ENCODE assay signal across 8 mouse cellular contexts in genomic region chr8:70869601-70870041, GRCm38 (mm10). TPM values are rescaled to one million over a fixed set of nuclear protein-coding genes. Genes with fewer than 3 reads are reported as not detected.
A peak's percentile ranks its signal among the peaks of the same experiment; 100 is the strongest.
DNase-seq lines count a peak whose midpoint lies in the region; ATAC-seq and TF ChIP-seq lines count a peak whose summit lies in the region.

No protein-coding gene starts in this region.

- peak; percentile 17; the same call in 1 of the 2 replicates for ATAC-seq in embryonic facial prominence, embryonic 14.5 days (ENCODE audit: low read depth)
- no peak; the same call in 1 of the 2 replicates for ATAC-seq in kidney, postnatal 0 days (replicated peaks; ENCODE audit: low FRiP score, low read depth)
- ATAC-seq in liver, embryonic 12.5 days = no peak
- 0 out of 2 replicates have a peak, but pooled peaks have one; percentile 11 for ATAC-seq in stomach, embryonic 14.5 days (ENCODE audit: insufficient number of reproducible peaks, insufficient read depth, low FRiP score, low read depth)

- H3ac ChIP-seq in C2C12 (ENCODE audit: control insufficient read depth, insufficient read length, low read depth) = no peak overlapping the region

- WGBS in embryonic facial prominence, embryonic 14.5 days = 46% methylated on average over 16 of the region's 16 CpGs
- WGBS in heart, embryonic 10.5 days = 52% methylated on average over 16 of the region's 16 CpGs
- 50% methylated on average over 16 of the region's 16 CpGs for WGBS in kidney, postnatal 0 days
- 50% methylated on average over 16 of the region's 16 CpGs for WGBS in liver, embryonic 12.5 days (ENCODE audit: insufficient replicate concordance)
- 51% methylated on average over 16 of the region's 16 CpGs for WGBS in stomach, embryonic 14.5 days

- H3K4me2 ChIP-seq in embryonic facial prominence, embryonic 14.5 days (ENCODE audit: low read depth, low read length) = no peak overlapping the region
- H3K4me2 ChIP-seq in kidney, postnatal 0 days (ENCODE audit: low read length) = no peak overlapping the region
- peak overlapping the region; percentile 58; the same call in 1 of the 2 replicates for H3K4me2 ChIP-seq in liver, embryonic 12.5 days
- no peak overlapping the region for H3K4me2 ChIP-seq in stomach, embryonic 14.5 days (replicated peaks; ENCODE audit: low read depth, low read length)

- no peak overlapping the region for H3K9ac ChIP-seq in embryonic facial prominence, embryonic 14.5 days (ENCODE audit: low read depth, low read length)
- no peak overlapping the region for H3K9ac ChIP-seq in kidney, postnatal 0 days (ENCODE audit: low read depth, low read length)
- 0 out of 2 replicates have a peak overlapping the region, but pooled peaks have one; percentile 1 for H3K9ac ChIP-seq in liver, embryonic 12.5 days
- H3K9ac ChIP-seq in stomach, embryonic 14.5 days (replicated peaks; ENCODE audit: low read depth, low read length) = no peak overlapping the region

- H3K79me2 ChIP-seq in C2C12 (ENCODE audit: control insufficient read depth, insufficient read depth) = peaks cover 27% of the 10 kb centered on the region

- H3K36me3 ChIP-seq in C2C12 (ENCODE audit: control insufficient read depth, insufficient read depth) = peaks cover 6% of the 10 kb centered on the region
- 0 out of 2 replicates have a peak, but pooled peaks cover 7% of the 10 kb centered on the region for H3K36me3 ChIP-seq in embryonic facial prominence, embryonic 14.5 days (ENCODE audit: control insufficient read depth, insufficient read depth, low read length)
- peaks cover 9% of the 10 kb centered on the region for H3K36me3 ChIP-seq in heart, embryonic 10.5 days
- H3K36me3 ChIP-seq in kidney, postnatal 0 days (ENCODE audit: insufficient read depth, low read length) = no peaks in the 10 kb centered on the region
- peaks cover 12% of the 10 kb centered on the region for H3K36me3 ChIP-seq in liver, embryonic 12.5 days
- 0 out of 2 replicates have a peak, but pooled peaks cover 2% of the 10 kb centered on the region for H3K36me3 ChIP-seq in stomach, embryonic 14.5 days (ENCODE audit: control insufficient read depth, insufficient read depth, low read length)

- no peaks in the 10 kb centered on the region for H3K9me3 ChIP-seq in embryonic facial prominence, embryonic 14.5 days (ENCODE audit: control insufficient read depth, low read length)
- no peaks in the 10 kb centered on the region for H3K9me3 ChIP-seq in heart, embryonic 10.5 days
- H3K9me3 ChIP-seq in kidney, postnatal 0 days (replicated peaks; ENCODE audit: low read length) = no peaks in the 10 kb centered on the region
- no peaks in the 10 kb centered on the region for H3K9me3 ChIP-seq in liver, embryonic 12.5 days (replicated peaks)
- no peaks in the 10 kb centered on the region for H3K9me3 ChIP-seq in stomach, embryonic 14.5 days (ENCODE audit: control insufficient read depth, low read depth, low read length)

- no peaks in the 10 kb centered on the region for H3K27me3 ChIP-seq in C2C12 (ENCODE audit: control insufficient read depth, insufficient read depth, insufficient read length)
- H3K27me3 ChIP-seq in embryonic facial prominence, embryonic 14.5 days (replicated peaks; ENCODE audit: control insufficient read depth, insufficient read depth, low read length) = no peaks in the 10 kb centered on the region
- 0 out of 2 replicates have a peak, but pooled peaks cover 6% of the 10 kb centered on the region for H3K27me3 ChIP-seq in heart, embryonic 10.5 days (ENCODE audit: insufficient read depth, poor library complexity, severe bottlenecking)
- H3K27me3 ChIP-seq in kidney, postnatal 0 days (ENCODE audit: insufficient read depth, low read length) = no peaks in the 10 kb centered on the region
- H3K27me3 ChIP-seq in liver, embryonic 12.5 days (replicated peaks) = peaks cover 7% of the 10 kb centered on the region
- no peaks in the 10 kb centered on the region for H3K27me3 ChIP-seq in stomach, embryonic 14.5 days (ENCODE audit: control insufficient read depth, insufficient read depth, low read length)

- H3K27ac ChIP-seq in embryonic facial prominence, embryonic 14.5 days (replicated peaks; ENCODE audit: low read depth, low read length) = no peak overlapping the region
- H3K27ac ChIP-seq in heart, embryonic 10.5 days = peak overlapping the region; percentile 83; the same call in 1 of the 2 replicates
- H3K27ac ChIP-seq in kidney, postnatal 0 days = no peak overlapping the region
- H3K27ac ChIP-seq in liver, embryonic 12.5 days = peak overlapping the region; percentile 11; the same call in 1 of the 2 replicates
- H3K27ac ChIP-seq in stomach, embryonic 14.5 days (ENCODE audit: low read length) = no peak overlapping the region

- H3K4me3 ChIP-seq in C2C12 (ENCODE audit: insufficient read depth, poor library complexity, severe bottlenecking) = no peak overlapping the region
- H3K4me3 ChIP-seq in embryonic facial prominence, embryonic 14.5 days (ENCODE audit: low read depth, low read length) = no peak overlapping the region
- no peak overlapping the region for H3K4me3 ChIP-seq in heart, embryonic 10.5 days
- no peak overlapping the region for H3K4me3 ChIP-seq in kidney, postnatal 0 days (replicated peaks; ENCODE audit: low read depth, low read length)
- no peak overlapping the region for H3K4me3 ChIP-seq in liver, embryonic 12.5 days
- no peak overlapping the region for H3K4me3 ChIP-seq in stomach, embryonic 14.5 days (ENCODE audit: low read depth, low read length)

- H3K79me3 ChIP-seq in C2C12 (ENCODE audit: low read depth) = peaks cover 9% of the 10 kb centered on the region

- peaks cover 14% of the 10 kb centered on the region for H3K4me1 ChIP-seq in embryonic facial prominence, embryonic 14.5 days (ENCODE audit: control insufficient read depth, insufficient read depth, low read length)
- peaks cover 65% of the 10 kb centered on the region for H3K4me1 ChIP-seq in heart, embryonic 10.5 days
- H3K4me1 ChIP-seq in kidney, postnatal 0 days (replicated peaks; ENCODE audit: insufficient read depth, low read length) = peaks cover 19% of the 10 kb centered on the region
- peaks cover 73% of the 10 kb centered on the region for H3K4me1 ChIP-seq in liver, embryonic 12.5 days
- H3K4me1 ChIP-seq in stomach, embryonic 14.5 days (ENCODE audit: control insufficient read depth, insufficient read depth, low read length) = peaks cover 28% of the 10 kb centered on the region

- TF ChIP-seq CTCF in C2C12 (IDR thresholded peaks at IDR 0.05; ENCODE audit: control insufficient read depth, insufficient read depth, insufficient read length) = peak; percentile 96
- TF ChIP-seq CTCF in kidney, postnatal 0 days (IDR thresholded peaks at IDR 0.05; ENCODE audit: low read depth) = peak; percentile 96

- DNase-seq in adrenal gland, postnatal 25 days = peak; percentile 77
- peak; percentile 87 for DNase-seq in embryonic facial prominence, embryonic 14.5 days (ENCODE audit: low spot score)
- DNase-seq in heart, embryonic 10.5 days (ENCODE audit: low spot score) = peak; percentile 90
- DNase-seq in kidney, postnatal 0 days (ENCODE audit: low spot score) = peak; percentile 87
- peak; percentile 86 for DNase-seq in naive thymus-derived CD4-positive, alpha-beta T cell, adult 2 months (ENCODE audit: low read depth)

RNA-seq across cellular contexts. Expression of gene Ccdc124, which starts 4.1 kb away (rescaled TPM):
- 142 TPM for polyA plus RNA-seq in C2C12 (2012; fragmentation: generic; extraction: Trizol)
- total RNA-seq in adrenal gland, postnatal 25 days (2021) = 54.6 and 57.5 TPM in 2 replicates
- polyA plus RNA-seq in embryonic facial prominence, embryonic 14.5 days (2014; fragmentation: Nextera tagmentation; extraction: Ambion mirVana) = 87.1 and 91.3 TPM in 2 replicates
- polyA plus RNA-seq in heart, embryonic 10.5 days (2016; fragmentation: Nextera tagmentation; extraction: Ambion mirVana) = 120 and 143 TPM in 2 replicates
- polyA plus RNA-seq in kidney, postnatal 0 days (2015; fragmentation: Nextera tagmentation; extraction: Ambion mirVana) = 87.2 and 90.3 TPM in 2 replicates
- polyA plus RNA-seq in liver, embryonic 12.5 days (2016; fragmentation: Nextera tagmentation; extraction: Ambion mirVana) = 78.8 and 81.1 TPM in 2 replicates
- polyA plus RNA-seq in stomach, embryonic 14.5 days (2014; fragmentation: Nextera tagmentation; extraction: Ambion mirVana) = 92.1 and 102 TPM in 2 replicates

RNA-seq across cellular contexts. Expression of gene Kcnn1, which starts 6.6 kb away (rescaled TPM):
- polyA plus RNA-seq in C2C12 (2012; fragmentation: generic; extraction: Trizol) = 3.2 TPM
- 2.2 and 3.3 TPM in 2 replicates for total RNA-seq in adrenal gland, postnatal 25 days (2021)
- polyA plus RNA-seq in embryonic facial prominence, embryonic 14.5 days (2014; fragmentation: Nextera tagmentation; extraction: Ambion mirVana) = 2.9 and 3.4 TPM in 2 replicates
- polyA plus RNA-seq in heart, embryonic 10.5 days (2016; fragmentation: Nextera tagmentation; extraction: Ambion mirVana) = 1.1 and 1.6 TPM in 2 replicates
- 4.2 and 5.5 TPM in 2 replicates for polyA plus RNA-seq in kidney, postnatal 0 days (2015; fragmentation: Nextera tagmentation; extraction: Ambion mirVana)
- polyA plus RNA-seq in liver, embryonic 12.5 days (2016; fragmentation: Nextera tagmentation; extraction: Ambion mirVana) = 0.55 and 0.72 TPM in 2 replicates
- 1.6 and 2.1 TPM in 2 replicates for polyA plus RNA-seq in stomach, embryonic 14.5 days (2014; fragmentation: Nextera tagmentation; extraction: Ambion mirVana)

RNA-seq across cellular contexts. Expression of gene Slc5a5, which starts 22.9 kb away (rescaled TPM):
- polyA plus RNA-seq in C2C12 (2012; fragmentation: generic; extraction: Trizol) = 0.13 TPM
- total RNA-seq in adrenal gland, postnatal 25 days (2021) = 0.09 TPM in 1 of 2 replicates, not detected in the other
- polyA plus RNA-seq in embryonic facial prominence, embryonic 14.5 days (2014; fragmentation: Nextera tagmentation; extraction: Ambion mirVana) = 0.42 and 0.58 TPM in 2 replicates
- polyA plus RNA-seq in heart, embryonic 10.5 days (2016; fragmentation: Nextera tagmentation; extraction: Ambion mirVana) = 0.07 and 0.29 TPM in 2 replicates
- 0.09 and 0.11 TPM in 2 replicates for polyA plus RNA-seq in kidney, postnatal 0 days (2015; fragmentation: Nextera tagmentation; extraction: Ambion mirVana)
- 0.08 and 0.11 TPM in 2 replicates for polyA plus RNA-seq in liver, embryonic 12.5 days (2016; fragmentation: Nextera tagmentation; extraction: Ambion mirVana)
- 4.2 and 4.8 TPM in 2 replicates for polyA plus RNA-seq in stomach, embryonic 14.5 days (2014; fragmentation: Nextera tagmentation; extraction: Ambion mirVana)

RNA-seq across cellular contexts. Expression of gene Rpl18a, which starts 27.6 kb away (rescaled TPM):
- 4,918 TPM for polyA plus RNA-seq in C2C12 (2012; fragmentation: generic; extraction: Trizol)
- 1,315 and 1,410 TPM in 2 replicates for total RNA-seq in adrenal gland, postnatal 25 days (2021)
- 5,430 and 5,481 TPM in 2 replicates for polyA plus RNA-seq in embryonic facial prominence, embryonic 14.5 days (2014; fragmentation: Nextera tagmentation; extraction: Ambion mirVana)
- polyA plus RNA-seq in heart, embryonic 10.5 days (2016; fragmentation: Nextera tagmentation; extraction: Ambion mirVana) = 2,378 and 2,634 TPM in 2 replicates
- 5,183 and 5,941 TPM in 2 replicates for polyA plus RNA-seq in kidney, postnatal 0 days (2015; fragmentation: Nextera tagmentation; extraction: Ambion mirVana)
- polyA plus RNA-seq in liver, embryonic 12.5 days (2016; fragmentation: Nextera tagmentation; extraction: Ambion mirVana) = 3,066 and 3,170 TPM in 2 replicates
- 5,566 and 6,204 TPM in 2 replicates for polyA plus RNA-seq in stomach, embryonic 14.5 days (2014; fragmentation: Nextera tagmentation; extraction: Ambion mirVana)

RNA-seq across cellular contexts. Expression of gene Arrdc2, which starts 30.1 kb away (rescaled TPM):
- polyA plus RNA-seq in C2C12 (2012; fragmentation: generic; extraction: Trizol) = 4.4 TPM
- 10.6 and 14.4 TPM in 2 replicates for total RNA-seq in adrenal gland, postnatal 25 days (2021)
- 5.4 and 5.8 TPM in 2 replicates for polyA plus RNA-seq in embryonic facial prominence, embryonic 14.5 days (2014; fragmentation: Nextera tagmentation; extraction: Ambion mirVana)
- 3.7 and 3.8 TPM in 2 replicates for polyA plus RNA-seq in heart, embryonic 10.5 days (2016; fragmentation: Nextera tagmentation; extraction: Ambion mirVana)
- 6.8 and 7.5 TPM in 2 replicates for polyA plus RNA-seq in kidney, postnatal 0 days (2015; fragmentation: Nextera tagmentation; extraction: Ambion mirVana)
- polyA plus RNA-seq in liver, embryonic 12.5 days (2016; fragmentation: Nextera tagmentation; extraction: Ambion mirVana) = 16.1 and 17.8 TPM in 2 replicates
- polyA plus RNA-seq in stomach, embryonic 14.5 days (2014; fragmentation: Nextera tagmentation; extraction: Ambion mirVana) = 5.8 and 8.7 TPM in 2 replicates

Comparison
In these comparisons a context has a peak if more than half of its experiments do, and no peak if none do; other contexts are left out.
1. ATAC-seq: peak in embryonic facial prominence, embryonic 14.5 days (single experiment) and stomach, embryonic 14.5 days (single experiment); none in kidney, postnatal 0 days (single experiment) and liver, embryonic 12.5 days (single experiment).
2. H3K27ac ChIP-seq: peak in heart, embryonic 10.5 days (single experiment) and liver, embryonic 12.5 days (single experiment); none in embryonic facial prominence, embryonic 14.5 days (single experiment), kidney, postnatal 0 days (single experiment) and stomach, embryonic 14.5 days (single experiment).
3. Peak in every context shown above with its lines, with median percentiles within 50 percentile points of each other: DNase-seq.